Mouse (Mus musculus) cerebellum, postnatal 36 days (tissue): ENCODE results near the gene Derl3.

ENCODE experiments used
- DNase-seq, 2 experiments: peaks; one replicate each; pipeline ENCODE4 v3.0.0; 2021 to 2022; ENCODE audit warnings: mixed read lengths in 2 of 2

Gene Derl3

GRCm38 (mm10) chr10:75915557-75915956, 22.3 kb downstream of the Derl3 start:
- no peak for DNase-seq

DNA sequence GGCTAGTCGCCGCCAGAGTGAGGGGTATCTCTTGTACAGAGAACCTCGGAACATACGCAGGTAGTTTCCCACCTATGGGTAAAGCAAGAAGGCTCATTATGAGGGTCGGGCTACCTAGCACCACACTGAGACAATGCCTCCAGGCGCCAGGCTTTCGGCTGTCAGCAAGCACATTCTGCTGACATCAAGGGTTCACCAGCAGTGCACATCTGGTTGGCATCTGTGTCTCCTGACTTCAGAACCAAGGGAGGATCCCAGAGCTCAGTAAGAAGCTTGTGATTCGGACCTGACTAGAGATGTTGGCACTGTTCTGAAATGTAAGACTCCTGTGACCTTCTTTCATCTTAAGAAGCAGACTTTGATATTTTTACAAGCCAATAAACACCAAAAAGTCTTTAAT, 23.6 kb downstream of the Derl3 start:
- DNase-seq, result no peak

DNA sequence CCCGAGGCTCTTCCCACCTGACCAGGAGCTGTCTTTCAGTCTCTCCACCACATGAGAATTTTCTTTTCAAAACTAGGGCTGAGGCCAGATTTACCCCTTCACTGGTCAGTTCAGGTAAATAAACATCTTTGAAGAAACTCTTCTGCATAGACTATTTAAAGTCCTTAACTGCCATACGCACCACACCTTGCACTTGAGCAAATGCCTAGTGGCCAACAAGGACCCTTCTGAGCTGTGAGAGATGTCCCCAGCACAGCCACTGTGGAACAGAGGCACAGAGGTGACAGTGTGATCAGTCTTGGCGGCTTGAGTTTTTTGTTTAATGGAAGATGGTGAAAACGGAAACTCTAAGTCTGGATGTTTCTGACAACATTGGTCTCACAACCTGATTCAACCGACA, 25.8 kb downstream of the Derl3 start:
- no peak for DNase-seq

GRCm38 (mm10) chr10:75921026-75921725, 28.0 kb downstream of the Derl3 start, which contains the start of gene Smarcb1:
Gene Smarcb1 (minus strand): TSS chr10:75921617.
- peak; percentile 96 for DNase-seq

- peak; percentile 45 to 53 for DNase-seq
Measured at GRCm38 (mm10) chr10:75921726-75922560, 28.7 kb downstream of the Derl3 start.

GRCm38 (mm10) chr10:75924324-75924723, 31.1 kb downstream of the Derl3 start:
- DNase-seq, result no peak

DNA sequence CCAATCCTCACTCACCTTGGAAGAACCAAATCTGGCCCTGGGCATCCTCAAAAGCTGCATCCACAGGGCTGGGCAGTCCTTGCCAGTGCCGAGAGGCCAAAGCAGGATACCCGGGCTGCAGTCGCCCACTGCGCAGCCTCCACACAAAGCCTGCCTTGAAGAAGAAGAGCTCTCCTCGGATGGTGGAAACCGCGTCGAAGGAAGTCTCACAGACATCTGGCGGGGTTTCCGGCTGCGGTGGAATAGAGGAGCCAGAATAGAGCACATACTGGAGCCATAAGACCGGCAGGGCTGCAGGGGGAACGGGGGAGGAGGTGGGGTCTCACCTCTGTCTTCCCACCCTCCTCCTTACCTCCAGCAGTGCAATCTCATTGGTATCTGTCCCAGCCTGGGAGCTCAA, 33.2 kb downstream of the Derl3 start:
- no peak for DNase-seq

DNA sequence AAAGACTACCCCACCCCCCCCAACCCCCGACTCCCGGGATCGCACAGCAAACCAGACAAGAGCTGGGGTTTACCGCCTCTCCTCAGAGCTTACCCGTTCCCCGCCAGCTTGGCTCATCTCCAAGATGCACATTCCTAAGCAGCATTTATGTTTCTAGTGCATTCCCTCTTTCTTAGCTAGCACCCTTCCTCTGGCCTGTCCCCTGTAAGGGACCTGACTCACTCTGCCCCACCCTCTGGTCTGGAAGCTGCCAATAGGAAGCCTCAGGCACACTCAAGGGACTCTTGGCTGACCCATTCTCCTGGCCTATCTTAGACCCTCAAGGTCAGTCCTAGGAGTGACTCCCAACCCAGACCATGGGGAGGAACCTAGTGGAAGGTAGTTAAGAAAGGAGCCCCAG, 37.1 kb downstream of the Derl3 start:
- no peak for DNase-seq

DNA sequence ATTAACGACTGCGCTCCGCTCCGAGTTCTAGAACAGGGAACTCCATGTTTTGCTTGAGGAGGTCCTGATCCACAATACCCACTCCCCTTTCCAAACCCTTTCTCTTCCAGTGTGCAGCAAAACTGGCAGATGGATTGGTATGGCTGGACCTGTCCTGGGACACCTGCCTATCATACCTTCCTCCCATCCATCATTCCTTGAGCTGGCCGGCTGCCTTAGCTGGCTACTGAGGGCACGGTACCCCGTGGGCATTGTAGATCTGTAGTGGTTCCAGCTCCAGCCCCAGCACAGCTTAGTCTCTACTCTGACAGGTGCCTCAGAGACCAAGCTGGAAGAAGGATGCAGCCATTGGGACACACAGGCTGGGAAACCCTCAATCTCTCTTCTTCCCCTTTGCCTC, 38.1 kb downstream of the Derl3 start:
- DNase-seq, result no peak

GRCm38 (mm10) chr10:75932081-75932678, 39.0 kb downstream of the Derl3 start:
- DNase-seq, result peak; percentile 29 to 36

DNA sequence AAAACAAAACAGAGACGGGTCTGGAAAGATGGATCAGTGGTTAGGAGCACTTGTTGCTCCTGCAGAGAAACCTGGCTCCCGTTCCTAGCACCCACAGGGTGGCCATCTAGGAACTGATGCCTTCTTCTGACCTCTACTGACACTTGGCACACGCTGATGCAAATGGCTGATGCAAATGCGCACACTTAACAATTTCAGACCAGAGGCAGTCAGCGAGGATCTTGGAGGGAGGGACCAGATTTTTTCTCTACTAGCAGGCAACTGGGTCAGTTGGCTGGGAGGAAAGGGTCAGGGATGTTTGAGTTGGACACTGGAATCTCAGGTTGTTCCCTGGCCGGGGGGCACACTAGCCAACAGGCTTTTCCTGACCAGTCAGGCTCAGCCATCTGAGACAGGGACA, 39.7 kb downstream of the Derl3 start, which contains the start of gene Chchd10:
Gene Chchd10 (plus strand): TSS at position 240 of the 400 bp plus-strand sequence.
- no peak for DNase-seq

GRCm38 (mm10) chr10:75934991-75935390, 41.8 kb downstream of the Derl3 start:
- no peak for DNase-seq

DNA sequence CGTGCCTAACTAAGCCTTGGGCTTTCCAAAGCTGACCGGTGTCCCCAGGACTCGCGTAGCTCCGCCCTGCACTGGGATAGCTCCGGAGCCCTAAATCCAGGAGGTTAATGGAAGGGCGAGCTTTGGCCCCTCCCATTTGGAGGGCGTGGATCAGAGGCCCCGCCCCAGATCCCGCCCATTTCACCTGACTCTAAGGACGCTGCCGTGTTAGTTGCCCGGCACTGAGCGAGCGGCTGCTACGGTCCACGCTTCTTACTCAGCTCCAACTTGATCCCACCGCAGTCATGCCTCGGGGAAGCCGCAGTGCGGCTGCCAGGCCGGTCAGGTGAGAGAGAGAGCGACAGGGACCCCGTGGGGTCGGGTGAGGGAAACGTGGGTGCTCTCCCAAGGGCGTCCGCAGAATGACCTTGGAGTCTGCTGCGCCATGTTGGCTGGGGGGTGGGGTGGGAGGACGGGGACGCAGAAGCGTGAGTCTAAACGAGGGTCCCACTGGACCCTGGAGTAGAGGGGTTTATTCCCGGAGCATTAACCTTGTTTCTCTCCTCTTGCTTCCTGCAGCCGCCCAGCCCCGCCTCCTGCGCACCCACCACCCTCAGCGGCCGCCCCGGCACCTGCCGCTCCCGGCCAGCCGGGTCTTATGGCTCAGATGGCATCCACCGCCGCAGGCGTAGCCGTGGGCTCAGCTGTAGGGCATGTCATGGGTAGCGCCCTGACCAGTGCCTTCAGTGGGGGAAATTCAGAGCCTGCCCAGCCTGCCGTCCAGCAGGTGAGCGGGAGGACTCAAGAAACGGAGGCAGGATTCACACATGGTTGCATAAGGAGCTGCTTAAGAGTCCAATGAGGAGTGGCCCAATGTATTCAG, 42.7 kb downstream of the Derl3 start, which contains the start of gene Mmp11:
Gene Mmp11 (minus strand): TSS at position 817 of the 862 bp plus-strand sequence.
- peak; percentile 86 for DNase-seq

DNA sequence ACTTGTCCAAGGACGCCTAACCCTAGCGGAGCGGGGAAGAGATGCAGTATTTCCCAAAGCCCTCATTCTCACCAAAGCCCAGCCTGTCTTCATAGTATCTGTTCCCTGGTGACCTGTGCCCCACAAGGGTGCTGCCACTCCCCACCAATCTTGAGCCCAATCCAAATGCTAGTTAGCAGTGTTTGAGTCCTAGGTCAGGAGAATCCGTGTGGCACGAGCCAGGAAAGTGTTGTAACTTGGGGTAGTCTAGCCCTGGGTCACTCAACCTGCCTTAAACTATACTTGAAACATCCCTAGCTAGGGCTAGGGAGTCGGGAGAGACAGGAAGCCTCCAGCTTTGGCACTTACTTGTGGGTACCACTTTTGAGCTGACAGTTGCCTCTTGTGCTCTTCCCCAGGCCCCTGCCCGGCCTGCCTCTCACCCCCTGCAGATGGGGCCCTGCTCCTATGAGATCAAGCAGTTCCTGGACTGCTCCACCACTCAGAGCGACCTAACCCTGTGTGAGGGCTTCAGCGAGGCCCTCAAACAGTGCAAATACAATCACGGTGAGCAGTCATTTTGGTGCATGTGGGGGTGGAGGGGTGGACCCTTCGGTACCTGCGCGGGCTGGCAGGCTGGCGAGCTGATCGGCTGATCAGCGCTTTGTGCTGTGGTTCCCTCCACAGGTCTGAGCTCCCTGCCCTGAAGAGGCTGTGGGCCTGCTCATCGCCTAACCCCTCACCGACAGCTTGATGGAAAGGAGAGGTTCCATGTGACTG, 43.9 kb downstream of the Derl3 start:
- DNase-seq, result no peak

DNA sequence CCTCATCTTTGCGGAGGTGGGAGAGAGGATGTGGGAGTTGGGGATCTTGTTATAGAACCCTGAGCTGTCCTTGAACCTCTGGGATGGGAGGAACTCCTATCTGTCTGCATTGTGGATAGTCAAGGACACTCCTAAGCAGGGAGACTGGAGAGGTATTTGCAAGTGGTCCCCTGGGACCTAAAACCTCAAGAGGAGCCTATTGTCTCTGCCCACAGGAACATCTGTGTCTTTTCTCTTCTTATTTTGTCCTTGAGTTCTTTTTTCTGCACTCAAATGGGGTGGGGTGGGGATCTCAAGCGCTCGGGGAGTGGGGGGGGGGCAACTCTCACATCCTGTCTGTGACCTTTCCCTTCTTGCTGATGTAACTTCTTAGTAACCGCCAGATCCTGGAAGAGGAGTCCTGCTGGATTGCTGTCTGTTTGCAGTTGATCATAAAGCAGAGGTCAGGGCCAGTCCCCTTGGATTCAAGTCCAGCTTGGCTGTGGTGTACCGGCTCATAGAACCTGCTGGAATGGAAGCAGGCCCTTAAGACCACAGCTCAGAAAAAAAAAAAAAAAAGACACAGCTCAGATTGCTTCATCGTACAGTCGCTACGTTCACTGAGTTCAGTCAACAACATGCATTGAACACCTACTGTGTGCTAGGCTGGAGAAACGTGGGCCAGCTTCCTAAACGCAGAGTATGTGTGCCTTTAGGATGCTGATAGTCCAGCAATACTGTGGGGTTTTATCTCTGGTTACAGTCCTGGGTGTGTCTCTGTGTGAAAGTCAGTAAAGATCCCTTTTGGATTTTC, 44.8 kb downstream of the Derl3 start:
- DNase-seq, result no peak

DNA sequence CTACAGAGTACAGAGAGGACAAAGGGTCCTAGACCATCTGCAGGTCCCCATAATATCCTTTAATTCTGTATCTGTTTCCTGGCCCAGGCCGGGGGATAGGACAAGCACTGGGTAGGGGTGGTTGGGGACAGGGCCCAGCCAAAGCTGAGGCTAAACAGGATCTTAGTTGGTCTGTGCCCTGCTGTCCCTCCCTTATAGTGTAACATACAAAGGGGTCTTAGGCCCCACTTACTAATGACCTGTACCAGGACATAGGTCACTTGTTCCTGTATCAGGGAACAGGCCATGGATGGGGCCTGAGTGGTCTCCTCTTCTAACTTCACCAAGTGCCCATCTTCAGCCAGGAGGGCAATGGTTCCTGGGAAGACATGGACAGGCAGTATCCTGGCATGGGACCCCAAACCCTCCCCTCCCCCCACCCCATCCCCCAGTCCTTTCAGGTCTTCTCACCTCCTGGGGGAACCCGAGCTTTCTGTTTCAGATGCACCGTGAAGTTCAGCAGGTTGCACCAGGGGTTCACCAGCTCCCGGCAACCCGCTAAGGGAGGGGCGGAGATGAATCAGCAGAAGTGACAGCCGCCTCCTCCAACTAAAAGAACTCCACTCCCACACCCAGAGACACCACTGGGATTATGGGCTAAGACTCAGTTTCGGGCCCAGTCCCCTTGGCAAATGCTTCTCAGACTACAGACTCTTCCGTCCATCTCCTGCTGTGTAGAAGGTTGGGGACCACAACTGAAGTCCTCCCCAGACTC, 46.4 kb downstream of the Derl3 start:
- no peak for DNase-seq

- no peak for DNase-seq
Measured at GRCm38 (mm10) chr10:75940520-75940919, 47.3 kb downstream of the Derl3 start, which contains the start of gene Gm867. Gene Gm867 (minus strand): TSS chr10:75940672.

- no peak for DNase-seq
Measured at GRCm38 (mm10) chr10:75941042-75941824, 48.0 kb downstream of the Derl3 start.
